Mouse (Mus musculus) adipocyte (in vitro differentiated cells): ENCODE measurements around the gene Emilin2.
"Not testable (repeated sequence)": the region's sequence is repeated elsewhere in the genome, so short reads cannot be mapped to it uniquely, and the experiment has no call there.

Source experiments
- DNase-seq: peaks from one replicate; pipeline ENCODE4 v3.0.0-alpha.2; 2016; ENCODE audit warnings: low spot score

Gene Emilin2

GRCm38 (mm10) chr17:71311340-71312171 is at the start of gene Emilin2:
Gene Emilin2, minus strand, starts transcription at chr17:71311978.
- no peak for DNase-seq

GRCm38 (mm10) chr17:71355526-71355925 is 43.7 kb upstream of the Emilin2 start:
- DNase-seq, result no peak

- DNase-seq, result no peak
Observed at GRCm38 (mm10) chr17:71354205-71354604, 42.4 kb upstream of the Emilin2 start.

- peak; percentile 68 for DNase-seq
Observed at GRCm38 (mm10) chr17:71348188-71348587, 36.4 kb upstream of the Emilin2 start.

GRCm38 (mm10) chr17:71342006-71342405 is 30.2 kb upstream of the Emilin2 start:
- DNase-seq, result no peak

- no peak for DNase-seq
Observed at GRCm38 (mm10) chr17:71338627-71339026, 26.8 kb upstream of the Emilin2 start.

- DNase-seq, result no peak
Observed at GRCm38 (mm10) chr17:71337546-71337945, 25.8 kb upstream of the Emilin2 start.

- no peak for DNase-seq
Observed at GRCm38 (mm10) chr17:71336421-71336820, 24.6 kb upstream of the Emilin2 start.

GRCm38 (mm10) chr17:71332298-71332697 is 20.5 kb upstream of the Emilin2 start:
- no peak for DNase-seq

- DNase-seq, result not testable (repeated sequence)
Observed at GRCm38 (mm10) chr17:71320731-71321130, 9.0 kb upstream of the Emilin2 start.

GRCm38 (mm10) chr17:71319361-71319760 is 7.6 kb upstream of the Emilin2 start:
- peak; percentile 47 for DNase-seq

GRCm38 (mm10) chr17:71317571-71317970 is 5.8 kb upstream of the Emilin2 start:
- DNase-seq, result no peak

- DNase-seq, result no peak
Observed at GRCm38 (mm10) chr17:71314315-71314714, 2.5 kb upstream of the Emilin2 start.

GRCm38 (mm10) chr17:71310486-71311339 is 1.1 kb downstream of the Emilin2 start:
- no peak for DNase-seq

- DNase-seq, result no peak
Observed at GRCm38 (mm10) chr17:71309711-71310485, 1.9 kb downstream of the Emilin2 start.

GRCm38 (mm10) chr17:71309141-71309540 is 2.6 kb downstream of the Emilin2 start:
- no peak for DNase-seq

- DNase-seq, result no peak
Observed at GRCm38 (mm10) chr17:71308296-71308695, 3.5 kb downstream of the Emilin2 start.

GRCm38 (mm10) chr17:71307251-71307790 is 4.5 kb downstream of the Emilin2 start:
- no peak for DNase-seq

GRCm38 (mm10) chr17:71306716-71307115 is 5.1 kb downstream of the Emilin2 start:
- no peak for DNase-seq

GRCm38 (mm10) chr17:71306091-71306490 is 5.7 kb downstream of the Emilin2 start:
- DNase-seq, result no peak

- DNase-seq, result no peak
Observed at GRCm38 (mm10) chr17:71303444-71303843, 8.3 kb downstream of the Emilin2 start.

- no peak for DNase-seq
Observed at GRCm38 (mm10) chr17:71301413-71301812, 10.4 kb downstream of the Emilin2 start.
